Mouse (Mus musculus): Measurements from ENCODE around the gene Cdc123.

DNA sequence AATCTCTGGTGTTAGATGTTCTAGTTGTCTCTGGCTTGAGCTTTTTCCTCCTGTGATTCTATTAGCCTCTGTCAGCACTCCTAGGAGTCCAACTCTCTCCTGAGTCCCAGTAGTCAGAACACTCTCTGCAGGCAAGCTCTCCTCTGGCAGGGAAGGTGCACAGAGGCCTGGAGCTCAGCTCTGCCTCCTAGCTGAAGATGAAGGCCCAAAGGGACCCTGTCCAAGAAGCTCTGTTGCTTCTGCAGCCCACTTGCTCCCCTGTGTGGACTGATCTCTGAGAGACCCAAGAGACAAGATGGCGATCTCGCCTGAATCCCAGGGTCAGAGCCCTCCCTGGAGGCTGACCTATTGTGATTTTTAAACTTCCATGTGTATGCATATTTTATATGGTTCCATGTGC lies 86.4 kb downstream of the Cdc123 start:
- TF ChIP-seq CTCF (IDR thresholded peaks at IDR 0.05; ENCODE audit: borderline replicate concordance, insufficient read depth, low read depth, low read length) (no peak), POLR2A (IDR thresholded peaks at IDR 0.05; ENCODE audit: borderline replicate concordance, insufficient read depth, low read length) (no peak)
